Mouse (Mus musculus) MEL (cell line): ENCODE measurements around the gene Plac9a. TPM values are rescaled to one million over a fixed set of nuclear protein-coding genes. Genes with fewer than 3 reads are reported as not detected.

Experiments
- DNase-seq: peaks from one replicate; pipeline ENCODE4 v3.0.0; 2011; ENCODE audit warnings: low read depth, low spot score
- H3K27ac ChIP-seq: 2 replicates; pipeline ENCODE4 v1.5.1; 2012; ENCODE audit warnings: low read depth, mild to moderate bottlenecking, control low read depth, low read length, moderate library complexity; ENCODE audit not compliant: control insufficient read depth
- H3K27me3 ChIP-seq, 2 experiments: fragments of 150-350 bp in 1 of 2; sonication (generic) in 1 of 2; 2 replicates each; pipeline ENCODE4 v1.6.1; 2012; ENCODE audit warnings: low read length in 2 of 2, mild to moderate bottlenecking in 2 of 2, improper control_type of control experiment in 1 of 2, moderate library complexity in 1 of 2; ENCODE audit not compliant: insufficient read depth in 2 of 2, control insufficient read depth in 1 of 2
- H3K36me3 ChIP-seq, 2 experiments: 2 replicates each; pipeline ENCODE4 v1.6.1; 2012 to 2014; ENCODE audit warnings: low read length in 2 of 2, improper control_type of control experiment in 1 of 2, inconsistent platforms in 1 of 2, mild to moderate bottlenecking in 1 of 2; ENCODE audit not compliant: insufficient read depth in 2 of 2, control insufficient read depth in 1 of 2
- H3K4me1 ChIP-seq, 2 experiments: fragments of 150-350 bp in 1 of 2; sonication (generic) in 1 of 2; 2 replicates each; pipeline ENCODE4 v1.6.1; 2012; ENCODE audit warnings: low read length in 2 of 2, improper control_type of control experiment in 1 of 2, mild to moderate bottlenecking in 1 of 2; ENCODE audit not compliant: insufficient read depth in 2 of 2, control insufficient read depth in 1 of 2
- H3K4me3 ChIP-seq, 2 experiments: fragments of 150-350 bp in 1 of 2; sonication (generic) in 1 of 2; 2 replicates each; pipeline ENCODE4 v1.5.1; 2012; ENCODE audit warnings: low read depth in 2 of 2, low read length in 2 of 2, mild to moderate bottlenecking in 2 of 2, moderate library complexity in 2 of 2, control low read depth in 1 of 2, improper control_type of control experiment in 1 of 2; ENCODE audit not compliant: control insufficient read depth in 1 of 2, insufficient read depth in 1 of 2
- H3K79me2 ChIP-seq: 2 replicates; pipeline ENCODE4 v1.6.1; 2012; ENCODE audit warnings: mild to moderate bottlenecking, low read length, moderate library complexity; ENCODE audit not compliant: control insufficient read depth, poor library complexity, insufficient read depth
- H3K9ac ChIP-seq: 2 replicates; pipeline ENCODE4 v1.6.1; 2012; ENCODE audit warnings: low read depth, mild to moderate bottlenecking, control low read depth, low read length, moderate library complexity; ENCODE audit not compliant: control insufficient read depth, poor library complexity, severe bottlenecking
- H3K9me3 ChIP-seq: fragments of 150-350 bp; sonication (generic); replicated peaks from 2 replicates; pipeline ENCODE4 v1.6.1; 2012; ENCODE audit warnings: mild to moderate bottlenecking, low read length, improper control_type of control experiment, moderate library complexity; ENCODE audit not compliant: insufficient read depth
- CHD1 ChIP-seq: IDR thresholded peaks from 2 replicates; pipeline ENCODE4 v1.6.1; 2012; ENCODE audit warnings: low read depth, mild to moderate bottlenecking, inconsistent platforms, low read length, improper control_type of control experiment
- CHD2 ChIP-seq: IDR thresholded peaks from 2 replicates; pipeline ENCODE4 v1.6.1; 2011; ENCODE audit warnings: low read length, improper control_type of control experiment
- E2F4 ChIP-seq: IDR thresholded peaks from 2 replicates; pipeline ENCODE4 v1.6.1; 2011; ENCODE audit warnings: low read depth, low read length, improper control_type of control experiment, borderline replicate concordance
- EP300 ChIP-seq, 2 experiments: IDR thresholded peaks; 2 replicates each; pipeline ENCODE4 v1.6.1; 2011; ENCODE audit warnings: improper control_type of control experiment in 2 of 2, low read length in 2 of 2, low read depth in 1 of 2, mild to moderate bottlenecking in 1 of 2
- ETS1 ChIP-seq: IDR thresholded peaks from 2 replicates; pipeline ENCODE4 v1.6.1; 2012; ENCODE audit warnings: low read depth, mild to moderate bottlenecking, inconsistent platforms, low read length, improper control_type of control experiment, moderate library complexity
- GABPA ChIP-seq: IDR thresholded peaks from 2 replicates; pipeline ENCODE4 v1.6.1; 2012; ENCODE audit warnings: low read depth, mild to moderate bottlenecking, inconsistent platforms, low read length, improper control_type of control experiment, moderate library complexity
- GATA1 ChIP-seq: IDR thresholded peaks from 2 replicates; pipeline ENCODE4 v1.6.1; 2011; ENCODE audit warnings: low read depth, low read length, improper control_type of control experiment
- JUND ChIP-seq: IDR thresholded peaks from 2 replicates; pipeline ENCODE4 v1.6.1; 2011; ENCODE audit warnings: low read depth, mild to moderate bottlenecking, improper control_type of control experiment, low read length
- MAFK ChIP-seq: IDR thresholded peaks from 2 replicates; pipeline ENCODE4 v1.6.1; 2011; ENCODE audit warnings: low read depth, mild to moderate bottlenecking, low read length, improper control_type of control experiment, borderline replicate concordance
- MEF2A ChIP-seq: IDR thresholded peaks from 2 replicates; pipeline ENCODE4 v1.6.1; 2014; ENCODE audit warnings: low read depth, mild to moderate bottlenecking, inconsistent platforms, low read length, improper control_type of control experiment; ENCODE audit not compliant: poor library complexity, insufficient replicate concordance, severe bottlenecking; ENCODE audit errors: extremely low read depth
- MYB ChIP-seq: IDR thresholded peaks from 2 replicates; pipeline ENCODE4 v1.6.1; 2011; ENCODE audit warnings: mild to moderate bottlenecking, low read depth, low read length, improper control_type of control experiment
- NELFE ChIP-seq: IDR thresholded peaks from 2 replicates; pipeline ENCODE4 v1.6.1; 2011; ENCODE audit warnings: low read depth, low read length, improper control_type of control experiment
- POLR2AphosphoS2 ChIP-seq: IDR thresholded peaks from 2 replicates; pipeline ENCODE4 v1.6.1; 2011; ENCODE audit warnings: low read length, improper control_type of control experiment
- POLR2AphosphoS5 ChIP-seq: IDR thresholded peaks from 2 replicates; pipeline ENCODE4 v1.6.1; 2012; ENCODE audit warnings: low read depth, borderline replicate concordance, mild to moderate bottlenecking, inconsistent platforms, low read length, moderate library complexity, mixed read lengths
- RAD21 ChIP-seq: IDR thresholded peaks from 2 replicates; pipeline ENCODE4 v1.6.1; 2011; ENCODE audit warnings: mild to moderate bottlenecking, low read depth, low read length, improper control_type of control experiment
- SIN3A ChIP-seq: IDR thresholded peaks from 2 replicates; pipeline ENCODE4 v1.6.1; 2012; ENCODE audit warnings: low read length, improper control_type of control experiment, inconsistent platforms
- SMC3 ChIP-seq: IDR thresholded peaks from 2 replicates; pipeline ENCODE4 v1.6.1; 2011; ENCODE audit warnings: low read depth, low read length, improper control_type of control experiment
- TAL1 ChIP-seq: IDR thresholded peaks from 2 replicates; pipeline ENCODE4 v1.6.1; 2012; ENCODE audit warnings: mild to moderate bottlenecking, inconsistent platforms, low read length, moderate library complexity, mixed read lengths
- TBP ChIP-seq: IDR thresholded peaks from 2 replicates; pipeline ENCODE4 v1.8.0; 2011; ENCODE audit warnings: low read depth, low read length, improper control_type of control experiment
- TCF12 ChIP-seq: IDR thresholded peaks from 2 replicates; pipeline ENCODE4 v1.6.1; 2014; ENCODE audit warnings: low read depth, mild to moderate bottlenecking, inconsistent platforms, low read length, improper control_type of control experiment, moderate library complexity
- UBTF ChIP-seq: IDR thresholded peaks from 2 replicates; pipeline ENCODE4 v1.6.1; 2012; ENCODE audit warnings: low read depth, mild to moderate bottlenecking, inconsistent platforms, low read length, improper control_type of control experiment, moderate library complexity, borderline replicate concordance; ENCODE audit not compliant: insufficient read depth
- USF1 ChIP-seq: IDR thresholded peaks from 2 replicates; pipeline ENCODE4 v1.6.1; 2014; ENCODE audit warnings: low read depth, mild to moderate bottlenecking, inconsistent platforms, low read length, improper control_type of control experiment, moderate library complexity
- ZC3H11A ChIP-seq: IDR thresholded peaks from 2 replicates; pipeline ENCODE4 v1.6.1; 2012; ENCODE audit warnings: low read depth, mild to moderate bottlenecking, inconsistent platforms, low read length, improper control_type of control experiment
- ZKSCAN1 ChIP-seq: IDR thresholded peaks from 2 replicates; pipeline ENCODE4 v1.6.1; 2012; ENCODE audit warnings: low read depth, mild to moderate bottlenecking, inconsistent platforms, low read length, improper control_type of control experiment, moderate library complexity
- ZNF384 ChIP-seq: IDR thresholded peaks from 2 replicates; pipeline ENCODE4 v1.6.1; 2012; ENCODE audit warnings: low read depth, mild to moderate bottlenecking, inconsistent platforms, low read length, improper control_type of control experiment
- polyA plus RNA-seq, 2 experiments: library from polyadenylated mRNA; stranded (reverse) in 1 of 2; unstranded in 1 of 2; fragments of >175 nt in 1 of 2; fragments of >200 nt in 1 of 2; gene quantifications; 2 replicates each; pipeline versions ENCODE4 v1.2.1 to v1.2.4; 2012; ENCODE audit warnings: low replicate concordance in 2 of 2, low read depth in 1 of 2; ENCODE audit not compliant: insufficient read length in 2 of 2, insufficient read depth in 1 of 2, missing spikeins in 1 of 2
- total RNA-seq: library from RNA; depleted of rRNA; stranded (reverse); fragments of 300-350 nt; gene quantifications from 2 replicates; pipeline ENCODE4 v1.2.3, GENCODE M21; 2012

The Plac9a gene
- total and polyA plus RNA-seq, 3 experiments = not detected

- Histone ChIP-seq H3K27ac (no peak overlapping the region), H3K36me3 (peaks cover 0 to 19% of the 10 kb centered on the region in 2 experiments; a peak in 2 of 4 replicates), H3K79me2 (no peaks in the 10 kb centered on the region), H3K4me3 (no peak overlapping the region), H3K4me1 (peaks cover 19 to 25% of the 10 kb centered on the region in 2 experiments), H3K27me3 (no peaks in the 10 kb centered on the region), H3K9ac (no peak overlapping the region)
- DNase-seq = no peak
- TF ChIP-seq NELFE (no peak), GATA1 (no peak), TCF12 (no peak), ETS1 (no peak), CHD1 (no peak), ZC3H11A (no peak), SMC3 (no peak), MYB (no peak), JUND (no peak), E2F4 (no peak), RAD21 (no peak), ZNF384 (no peak), MAFK (no peak), POLR2AphosphoS5 (no peak), ZKSCAN1 (no peak), EP300 (IDR thresholded peaks at IDR 0.05; ENCODE audit: low read depth in 1 of 2, low read length in 2 of 2) (no peak), SIN3A (no peak), MEF2A (no peak), CHD2 (no peak)
- TF ChIP-seq, all 39 proteins: peak for 0
- no peaks in the 10 kb centered on the region for H3K9me3 ChIP-seq
Measured at GRCm38 (mm10) chr14:25852121-25852561, 50.8 kb downstream of the Plac9a start.

DNA sequence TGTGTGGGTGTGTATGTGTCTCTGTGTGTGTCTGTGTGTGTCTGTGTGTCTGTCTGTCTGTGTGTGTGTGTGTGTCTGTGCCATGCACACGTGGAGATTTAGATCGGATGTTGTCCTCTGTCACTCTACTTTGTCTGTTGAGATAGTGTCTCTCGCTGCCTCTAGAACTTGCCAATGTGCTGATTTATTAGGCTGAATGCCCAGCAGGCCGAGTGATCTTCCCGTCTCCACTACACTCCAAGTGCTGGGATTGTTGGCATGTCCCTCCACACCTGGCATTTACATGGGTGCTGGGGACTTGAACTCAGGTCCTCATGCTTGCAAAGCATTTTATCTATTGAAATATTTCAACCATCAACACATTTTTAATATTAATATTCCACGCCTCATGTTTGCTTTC is 51.7 kb downstream of the Plac9a start:
- TF ChIP-seq GABPA = no peak
- TF ChIP-seq POLR2AphosphoS2 = no peak
- TF ChIP-seq E2F4 = no peak
- TF ChIP-seq UBTF = no peak
- TF ChIP-seq USF1 = no peak
- TF ChIP-seq TAL1 = no peak
- TF ChIP-seq RAD21 = no peak
- TF ChIP-seq TBP = no peak
- TF ChIP-seq, all 39 proteins: peak for 0
- peaks cover 11 to 20% of the 10 kb centered on the region in 2 experiments for H3K4me1 ChIP-seq

More for the DNA sequence above, 51.7 kb downstream of the Plac9a start:
- Histone ChIP-seq H3K79me2 (no peaks in the 10 kb centered on the region), H3K4me3 (no peak overlapping the region), H3K9ac (no peak overlapping the region), H3K27ac (no peak overlapping the region), H3K9me3 (no peaks in the 10 kb centered on the region), H3K36me3 (peaks cover 0 to 12% of the 10 kb centered on the region in 2 experiments; a peak in 2 of 4 replicates), H3K27me3 (no peaks in the 10 kb centered on the region)
- no peak for DNase-seq
